Mouse (Mus musculus): ENCODE results near the gene Olfr1487.

GRCm38 (mm10) chr19:13583211-13583610, 34.0 kb upstream of the Olfr1487 start, which contains the start of gene Olfr1484:
- TF ChIP-seq POLR2A (IDR thresholded peaks at IDR 0.05; ENCODE audit: insufficient read length, low read depth) (no peak), USF1 (IDR thresholded peaks at IDR 0.05; ENCODE audit: low read depth) (no peak), SRF (IDR thresholded peaks at IDR 0.05; ENCODE audit: control insufficient read depth, insufficient read length, low read depth) (no peak), MYOD1 (IDR thresholded peaks at IDR 0.05; ENCODE audit: control insufficient read depth in 1 of 3, insufficient read length in 2 of 3, low read depth in 2 of 3) (no peak), CEBPB (IDR thresholded peaks at IDR 0.05; ENCODE audit: insufficient read depth, poor library complexity, severe bottlenecking) (no peak), POLR2AphosphoS2 (IDR thresholded peaks at IDR 0.05; ENCODE audit: insufficient read length, low read depth) (no peak), MYOG (IDR thresholded peaks at IDR 0.05; ENCODE audit: control insufficient read depth in 1 of 3, insufficient read depth in 1 of 3, insufficient read length in 2 of 3, low read depth in 2 of 3) (no peak), E2F4 (IDR thresholded peaks at IDR 0.05; ENCODE audit: insufficient read depth) (no peak), REST (IDR thresholded peaks at IDR 0.05; ENCODE audit: insufficient read depth, insufficient read length) (no peak), MAX (IDR thresholded peaks at IDR 0.05; ENCODE audit: low read depth) (no peak)

All from myocyte (in vitro differentiated cells).